Mouse (Mus musculus) activated CD4-positive, CD25-positive, alpha-beta regulatory T cell, adult 9 weeks (primary cell): ENCODE data around the gene Hnrnpu. TPM values are rescaled to one million over a fixed set of nuclear protein-coding genes. Genes with fewer than 3 reads are reported as not detected.

ENCODE experiments used
- polyA plus RNA-seq: library from polyadenylated mRNA; unstranded; fragments of 100-300 nt; shearing (Covaris generic); gene quantifications from one replicate; pipeline ENCODE4 v1.2.1, GENCODE M21; 2017

The Hnrnpu gene
- polyA plus RNA-seq, result 181 TPM

DNA sequence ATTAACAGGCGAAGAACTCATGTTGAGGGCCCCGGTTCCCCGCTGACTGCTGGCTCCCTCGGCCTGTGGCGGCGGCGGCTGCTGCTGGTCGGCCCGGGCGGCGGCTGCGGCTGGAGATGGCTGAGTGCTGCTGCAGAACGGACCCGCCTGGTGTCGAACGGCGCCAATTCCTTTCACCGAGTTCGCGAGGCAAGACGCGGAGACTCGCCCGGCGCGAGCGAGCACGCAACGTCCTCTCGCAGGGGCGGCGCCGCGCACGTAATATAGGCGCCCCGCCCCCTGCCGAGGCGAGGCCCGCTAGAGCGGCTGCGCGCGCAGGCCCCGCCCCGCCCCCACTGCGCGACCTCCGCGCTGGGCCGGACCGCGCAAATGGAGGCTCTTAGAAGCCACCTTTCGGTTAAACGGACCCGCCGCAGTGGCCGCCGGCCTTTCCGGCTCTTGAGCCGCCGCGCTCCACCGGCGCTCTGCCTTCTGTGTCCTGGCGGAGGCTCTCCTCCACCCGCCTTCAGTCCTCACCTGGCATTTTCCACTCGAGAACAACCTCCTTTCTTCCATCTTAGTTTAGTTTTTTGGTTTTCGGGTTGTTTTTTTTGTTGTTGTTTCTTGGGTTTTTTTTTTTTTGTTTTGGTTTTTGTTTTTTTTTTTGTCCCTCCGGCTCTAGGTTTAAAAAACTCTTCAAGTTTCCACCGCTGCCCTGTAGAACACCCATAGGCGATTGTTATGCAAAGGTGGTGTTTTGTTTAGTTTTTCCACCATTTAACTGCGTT is at the start of gene Hnrnpu:
TSS of gene Hnrnpu (minus strand) at position 247 of the 767 bp plus-strand sequence.

DNA sequence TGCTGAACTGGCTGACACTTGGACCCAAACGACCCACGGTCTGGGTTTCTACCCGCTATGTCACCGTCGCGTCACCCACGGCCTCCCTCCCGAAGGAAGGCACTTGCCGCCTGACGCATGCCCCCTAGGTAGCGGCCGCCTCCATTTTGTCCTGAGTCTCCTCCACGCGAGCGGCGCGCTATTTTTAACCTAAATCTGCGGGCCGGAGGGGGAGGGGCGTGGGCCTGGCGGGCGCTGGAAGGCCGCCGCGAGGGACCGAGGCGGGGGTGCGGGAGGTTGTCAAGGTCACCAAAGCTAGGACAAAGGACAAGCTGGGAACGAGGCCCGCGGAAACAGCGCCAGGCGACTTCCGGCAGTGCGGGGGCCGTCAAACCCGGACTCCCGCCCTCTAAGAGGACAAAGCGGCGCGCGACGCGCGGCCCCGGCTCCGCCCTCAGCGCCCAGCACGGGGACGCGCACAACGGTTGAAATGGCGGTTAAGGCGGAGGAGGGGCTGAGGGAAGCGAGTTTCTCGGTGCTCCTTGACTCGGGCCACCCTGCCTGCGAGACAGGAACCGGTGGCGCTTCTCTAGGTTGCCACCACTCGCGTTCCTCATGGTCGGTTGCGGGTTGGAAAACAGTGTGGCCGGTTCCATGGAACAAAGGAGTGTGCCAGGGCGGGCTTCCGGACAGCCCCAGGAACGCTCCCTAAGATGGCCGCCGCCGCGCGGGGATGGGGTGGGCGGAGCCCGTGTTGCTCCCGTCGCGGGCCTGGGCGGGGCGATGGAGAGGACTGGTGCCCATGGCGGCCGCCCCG is 19.0 kb downstream of the Hnrnpu start, which contains the start of gene Cox20:
TSS of gene Cox20 (plus strand) at position 742 of the 796 bp plus-strand sequence.

Other genes starting within 250 kb of the Hnrnpu start
- gene Desi2, start 150.4 kb downstream of the Hnrnpu start, polyA plus RNA-seq, result 12.0 TPM
- 192 TPM for gene Cox20, start 18.7 kb downstream of the Hnrnpu start, polyA plus RNA-seq
- 6.3 TPM for gene Efcab2, start 68.3 kb upstream of the Hnrnpu start, polyA plus RNA-seq
- not detected for gene Kif26b, start 191.3 kb upstream of the Hnrnpu start, polyA plus RNA-seq